Mouse (Mus musculus) right cerebral cortex, postnatal 4 days (tissue): ENCODE measurements around the gene Gnb2.

Experiments
- DNase-seq: peaks from one replicate; pipeline ENCODE4 v3.0.0-alpha.2; 2022

Gnb2 gene

DNA sequence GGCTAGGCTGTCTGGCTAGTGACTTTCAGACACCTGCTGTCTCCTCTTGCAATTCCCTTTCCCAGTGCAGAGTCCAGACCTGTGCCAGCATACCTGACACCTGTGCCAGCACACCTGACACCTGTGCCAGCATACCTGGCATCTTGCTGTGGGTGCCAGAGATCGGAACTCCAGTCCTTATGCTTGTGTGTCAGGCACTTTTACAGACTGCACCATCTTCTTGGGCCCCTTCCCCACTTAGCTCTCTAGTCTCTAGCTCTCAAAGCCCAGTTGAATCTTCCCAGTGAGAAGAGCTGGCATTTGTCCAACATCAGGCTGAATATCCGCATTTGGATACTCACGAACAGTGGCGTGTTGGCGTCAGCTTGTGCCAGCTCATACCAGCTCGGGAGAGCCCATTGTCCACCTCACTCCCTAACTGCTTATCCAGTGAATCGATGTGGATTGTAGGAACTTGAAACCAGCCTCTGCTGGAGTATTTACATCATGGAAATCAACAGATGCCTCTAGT lies 6.0 kb upstream of the Gnb2 start:
- peak; percentile 33 for DNase-seq

DNA sequence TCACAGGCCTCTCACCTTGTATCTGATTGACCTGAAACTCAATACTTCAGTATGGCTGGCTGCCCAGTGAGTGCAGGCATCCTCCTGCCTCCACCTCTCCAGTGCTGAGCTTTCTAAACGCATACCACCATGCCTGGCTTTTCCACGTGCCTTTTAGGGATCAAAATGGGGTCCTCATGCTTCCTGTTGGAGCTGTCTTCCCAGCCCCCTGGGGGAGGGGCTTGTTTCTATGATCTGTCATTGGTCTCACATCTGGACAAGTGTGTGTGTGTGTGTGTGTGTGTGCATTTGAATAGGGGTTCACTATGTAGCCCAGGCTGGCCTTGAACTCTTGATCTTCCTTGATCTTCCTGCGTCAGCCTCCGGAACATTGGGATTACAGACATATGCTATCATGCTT lies 4.2 kb upstream of the Gnb2 start:
- DNase-seq: no peak

GRCm38 (mm10) chr5:137535318-137535717 lies 2.0 kb upstream of the Gnb2 start:
- DNase-seq: no peak

DNA sequence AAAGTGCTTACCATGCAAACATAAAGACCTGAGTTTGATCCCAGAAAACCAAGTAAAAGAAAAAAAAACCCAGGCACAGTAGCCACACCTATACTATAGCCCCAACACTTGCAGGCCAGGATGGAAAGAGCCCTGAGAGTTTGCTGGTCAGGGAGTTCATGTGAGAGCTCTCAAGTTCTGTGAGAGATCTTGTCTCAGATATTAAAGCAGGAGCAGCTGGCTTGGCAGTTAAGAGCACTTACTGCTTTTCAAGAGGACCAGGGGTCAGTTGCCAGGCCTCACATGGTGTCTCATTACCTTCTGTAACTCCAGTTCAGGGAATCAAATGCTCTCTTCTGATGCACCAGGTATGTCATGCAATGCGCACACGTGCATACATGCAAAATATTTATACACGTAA lies 1.5 kb upstream of the Gnb2 start:
- no peak for DNase-seq

DNA sequence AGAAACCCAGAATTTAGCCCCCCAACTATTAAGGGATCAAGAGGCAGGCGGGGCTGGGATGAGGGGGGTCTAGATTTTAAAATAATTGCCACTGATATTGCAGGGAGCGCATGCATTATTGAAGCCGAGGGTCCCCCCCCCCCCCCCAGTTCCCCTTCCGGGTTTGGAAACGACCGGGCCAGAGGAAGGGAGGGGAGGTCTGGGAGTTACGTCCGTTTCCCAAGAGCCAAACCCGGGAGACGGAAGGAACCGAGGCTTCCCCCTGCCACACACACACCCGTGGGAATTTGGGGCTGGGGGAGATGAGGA lies 548 bp downstream of the Gnb2 start:
- no peak for DNase-seq

GRCm38 (mm10) chr5:137532131-137532807 lies 1.0 kb downstream of the Gnb2 start:
- DNase-seq: no peak

DNA sequence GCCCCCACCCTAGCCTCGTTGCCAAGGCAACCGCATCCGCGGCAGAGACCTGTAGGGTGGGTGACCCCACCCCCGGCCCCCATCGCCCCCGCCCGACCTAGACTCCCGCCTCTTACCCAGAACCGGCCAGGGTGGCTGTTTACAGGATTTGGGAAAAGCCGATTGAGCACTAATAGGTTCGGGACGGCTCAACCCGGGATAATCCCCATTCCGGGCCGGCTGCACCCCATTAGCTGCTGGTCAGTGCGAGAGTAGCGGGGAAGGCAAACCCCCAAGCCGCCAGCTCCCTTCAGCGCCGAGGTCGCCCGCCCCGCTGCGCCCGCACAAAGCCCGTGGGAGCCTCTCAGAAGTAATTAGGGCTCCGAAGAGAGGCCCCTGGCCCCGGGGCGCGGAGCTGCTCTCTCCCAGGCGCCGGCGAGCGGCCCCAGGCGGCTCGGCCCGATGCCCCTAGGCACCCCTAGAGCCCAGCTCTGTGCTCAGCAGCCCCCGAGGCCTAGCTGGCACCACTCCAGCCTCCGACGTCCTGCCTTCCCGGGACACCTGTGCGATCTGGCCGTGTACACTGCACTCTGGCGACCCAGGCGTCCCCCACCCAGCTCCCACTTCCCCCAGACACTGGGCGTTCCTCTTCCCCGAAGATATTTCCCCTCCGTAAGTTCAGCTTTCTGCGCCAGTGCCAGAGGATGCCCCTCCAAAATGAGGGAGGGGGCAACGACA lies 1.7 kb downstream of the Gnb2 start:
- peak; percentile 81 for DNase-seq

DNA sequence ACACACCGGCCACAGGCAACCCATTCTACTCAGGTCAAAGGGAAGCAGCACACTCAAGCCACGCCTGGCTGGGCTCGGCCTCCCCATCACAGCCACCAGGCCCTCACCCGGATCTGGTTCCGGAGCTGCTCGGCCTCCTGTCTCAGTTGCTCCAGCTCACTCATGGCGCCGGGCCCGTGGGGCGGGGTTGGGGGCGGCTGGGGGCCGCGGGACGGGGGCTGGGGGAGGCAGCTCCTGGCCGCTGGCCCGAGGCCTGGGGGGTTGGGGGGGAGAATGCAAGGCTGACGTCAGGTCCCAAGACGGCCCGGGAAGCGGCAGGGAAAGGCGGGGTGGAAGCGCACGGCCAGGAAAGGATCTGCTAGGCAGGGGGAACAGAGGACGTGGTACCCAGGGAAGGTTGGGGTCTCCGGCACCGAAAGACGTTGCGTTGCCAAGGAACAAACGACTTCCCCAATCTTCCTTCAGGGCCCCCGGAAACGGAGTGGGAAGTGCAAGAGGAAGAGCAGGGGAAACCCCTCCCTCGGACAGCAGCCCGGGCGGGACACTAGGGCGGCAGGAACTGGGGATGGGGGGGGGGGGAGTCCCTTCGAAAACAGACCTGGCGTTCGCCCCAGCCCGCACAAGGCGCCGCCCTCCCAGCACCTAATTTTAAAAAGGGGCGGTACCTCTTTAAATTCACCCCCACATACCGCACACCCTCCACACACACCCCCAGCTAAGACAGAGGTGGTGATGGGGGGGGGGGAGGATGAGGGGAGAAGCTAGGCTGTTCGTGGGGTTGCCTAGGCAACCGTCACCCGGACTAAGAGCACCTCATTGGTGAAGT lies 2.5 kb downstream of the Gnb2 start:
- peak; percentile 73 for DNase-seq

- DNase-seq: no peak
Observed at GRCm38 (mm10) chr5:137530075-137530474, 3.2 kb downstream of the Gnb2 start.

DNA sequence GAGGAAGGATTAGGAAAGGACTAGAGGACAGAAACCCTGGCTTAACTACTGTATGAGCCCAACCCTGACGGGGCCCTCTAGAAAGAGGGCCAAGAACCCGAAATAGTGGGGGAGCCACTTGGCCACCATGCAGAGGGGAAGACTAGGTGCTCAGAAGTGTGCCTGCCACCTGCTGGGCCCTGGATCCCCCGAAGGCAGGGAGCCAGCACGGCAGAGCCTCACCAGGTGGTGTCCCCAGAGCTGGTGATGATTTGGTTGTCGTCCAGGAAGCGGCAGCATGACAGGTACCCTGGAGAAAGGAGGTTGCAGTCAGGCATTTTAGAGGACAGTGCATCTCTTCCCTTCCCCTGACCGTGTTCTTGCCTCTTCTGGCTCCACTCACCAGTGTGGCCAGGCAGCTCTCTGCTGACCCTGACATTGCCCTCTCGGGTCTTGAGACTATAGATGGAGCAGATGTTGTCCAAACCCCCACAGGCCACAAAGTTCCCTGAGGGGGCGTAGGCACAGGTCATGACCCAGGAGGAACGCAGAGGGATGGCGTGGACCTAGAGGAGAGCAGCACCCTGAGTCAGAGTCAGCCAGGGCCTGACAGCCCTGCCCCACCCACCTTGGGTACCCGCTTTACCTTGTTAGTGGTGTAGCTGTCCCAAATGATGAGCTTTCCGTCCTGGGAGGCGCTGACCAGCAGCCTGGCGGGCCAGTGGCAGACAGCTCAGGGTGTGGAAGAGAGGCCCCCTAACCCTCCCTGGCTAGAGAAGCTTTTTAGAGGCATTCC lies 3.9 kb downstream of the Gnb2 start:
- no peak for DNase-seq

DNA sequence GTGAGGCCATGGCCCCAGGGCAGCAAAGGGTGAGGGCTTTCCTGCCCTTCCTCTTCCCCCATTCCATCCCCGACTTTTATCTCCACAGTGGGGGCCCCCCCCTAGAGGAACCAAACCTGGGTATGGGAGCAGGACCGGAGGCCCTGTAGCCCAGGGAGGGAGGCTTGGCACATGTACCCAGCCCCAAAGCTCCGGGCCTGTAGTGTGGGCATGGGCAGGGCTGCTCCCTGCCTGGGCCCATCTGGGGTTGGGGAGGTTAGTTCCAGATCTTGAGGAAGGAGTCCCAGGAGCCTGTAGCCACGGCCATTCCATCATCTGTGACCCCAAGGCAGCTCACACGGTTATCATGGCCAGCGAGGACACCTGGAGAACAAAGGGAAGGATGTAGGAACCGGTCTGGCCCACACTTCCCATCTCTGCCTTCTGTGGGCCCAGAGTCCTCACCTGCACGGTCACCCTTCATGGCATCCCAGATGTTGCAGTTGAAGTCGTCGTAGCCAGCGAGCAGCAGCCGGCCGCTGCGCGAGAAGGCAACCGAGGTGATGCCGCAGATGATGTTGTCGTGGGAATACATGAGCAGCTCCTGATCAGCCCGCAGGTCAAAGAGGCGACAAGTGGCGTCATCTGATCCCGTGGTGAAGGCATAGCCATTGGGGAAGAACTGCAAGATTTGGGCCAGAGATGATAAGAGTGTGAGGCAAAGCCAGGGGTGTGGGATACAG lies 4.9 kb downstream of the Gnb2 start:
- no peak for DNase-seq

- no peak for DNase-seq
Observed at GRCm38 (mm10) chr5:137527413-137527812, 5.9 kb downstream of the Gnb2 start.

GRCm38 (mm10) chr5:137526192-137526936 lies 6.9 kb downstream of the Gnb2 start:
- no peak for DNase-seq

DNA sequence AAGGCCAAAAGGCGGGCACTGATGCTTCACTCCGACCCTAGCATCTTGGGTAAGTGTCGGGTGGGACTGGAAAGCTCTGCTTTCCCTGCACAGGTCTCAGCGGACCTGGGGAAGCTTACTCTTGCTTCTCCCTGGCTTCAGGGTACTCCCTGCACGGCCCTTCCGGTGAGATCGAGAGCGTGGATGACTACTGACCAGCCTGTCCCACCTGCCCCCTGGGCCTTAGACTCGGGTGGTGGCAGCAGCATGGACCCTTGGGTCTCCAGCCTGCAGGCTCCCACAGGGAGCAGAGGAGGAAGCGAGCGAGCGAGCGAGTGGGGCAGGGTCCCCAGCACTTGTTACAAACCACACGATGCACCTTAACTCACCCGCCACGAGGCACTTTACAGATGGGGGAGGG lies 7.8 kb downstream of the Gnb2 start:
- no peak for DNase-seq

- DNase-seq: no peak
Observed at GRCm38 (mm10) chr5:137524671-137525070, 8.6 kb downstream of the Gnb2 start.

GRCm38 (mm10) chr5:137524251-137524515 lies 9.1 kb downstream of the Gnb2 start:
- DNase-seq: no peak

DNA sequence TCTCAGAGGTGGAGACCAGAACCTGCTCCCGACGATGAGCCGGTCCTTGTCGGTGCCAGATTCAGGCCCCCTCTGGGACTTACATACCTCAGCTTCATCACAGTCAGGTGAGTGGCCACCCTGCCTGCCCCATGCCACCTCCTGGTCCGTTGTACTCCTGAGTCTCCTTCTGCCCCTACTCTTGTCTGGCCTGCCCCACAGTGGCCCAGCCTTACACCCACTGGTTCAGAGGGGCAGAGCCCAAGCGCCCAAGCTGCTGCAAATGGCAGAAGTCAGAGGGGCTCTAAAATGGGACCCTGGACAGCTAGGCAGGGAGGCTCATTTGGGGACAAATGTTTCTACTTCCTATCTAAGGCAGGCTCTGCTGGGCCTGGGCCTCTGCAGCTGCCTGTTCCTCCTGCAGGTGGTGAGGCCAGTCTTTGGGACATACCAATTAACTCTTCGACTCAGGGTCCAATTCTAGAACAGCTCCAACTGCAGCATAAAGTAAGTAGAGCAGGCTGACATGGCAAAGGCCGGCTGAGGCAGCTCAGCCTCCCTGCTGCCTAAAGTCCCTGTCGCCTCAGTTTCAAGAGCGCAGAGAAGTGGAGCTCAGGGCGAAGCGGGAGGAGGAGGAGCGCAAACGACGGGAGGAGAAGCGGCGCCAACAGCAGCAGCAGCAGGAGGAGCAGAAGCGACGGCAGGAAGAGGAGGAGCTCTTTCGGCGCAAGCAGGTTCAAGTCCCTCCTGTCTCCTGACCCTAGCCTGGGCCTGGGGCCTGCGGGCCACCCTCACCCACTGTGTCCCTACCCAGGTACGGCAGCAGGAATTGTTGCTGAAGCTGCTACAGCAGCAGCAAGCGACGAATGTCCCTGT lies 9.7 kb downstream of the Gnb2 start:
- no peak for DNase-seq

DNA sequence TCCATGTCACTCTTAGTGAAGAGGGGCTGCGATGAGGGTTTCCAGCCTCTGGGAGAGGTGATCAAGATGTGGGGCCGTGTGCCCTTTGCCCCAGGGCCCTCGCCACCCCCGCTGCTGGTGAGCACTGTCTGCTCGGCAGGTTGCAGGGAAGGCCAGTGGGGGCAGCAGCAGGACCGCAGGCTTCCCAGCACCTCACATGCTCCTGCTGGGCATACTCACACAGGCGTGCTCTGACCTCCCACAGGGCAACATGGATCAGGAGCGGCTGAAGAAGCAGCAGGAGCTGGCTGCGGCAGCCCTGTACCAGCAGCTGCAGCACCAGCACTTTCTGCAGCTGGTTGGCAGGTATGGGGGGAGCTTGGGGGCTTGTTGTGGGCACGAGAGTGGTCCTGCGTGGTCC lies 10.6 kb downstream of the Gnb2 start:
- DNase-seq: no peak

GRCm38 (mm10) chr5:137521861-137522260 lies 11.4 kb downstream of the Gnb2 start:
- no peak for DNase-seq

DNA sequence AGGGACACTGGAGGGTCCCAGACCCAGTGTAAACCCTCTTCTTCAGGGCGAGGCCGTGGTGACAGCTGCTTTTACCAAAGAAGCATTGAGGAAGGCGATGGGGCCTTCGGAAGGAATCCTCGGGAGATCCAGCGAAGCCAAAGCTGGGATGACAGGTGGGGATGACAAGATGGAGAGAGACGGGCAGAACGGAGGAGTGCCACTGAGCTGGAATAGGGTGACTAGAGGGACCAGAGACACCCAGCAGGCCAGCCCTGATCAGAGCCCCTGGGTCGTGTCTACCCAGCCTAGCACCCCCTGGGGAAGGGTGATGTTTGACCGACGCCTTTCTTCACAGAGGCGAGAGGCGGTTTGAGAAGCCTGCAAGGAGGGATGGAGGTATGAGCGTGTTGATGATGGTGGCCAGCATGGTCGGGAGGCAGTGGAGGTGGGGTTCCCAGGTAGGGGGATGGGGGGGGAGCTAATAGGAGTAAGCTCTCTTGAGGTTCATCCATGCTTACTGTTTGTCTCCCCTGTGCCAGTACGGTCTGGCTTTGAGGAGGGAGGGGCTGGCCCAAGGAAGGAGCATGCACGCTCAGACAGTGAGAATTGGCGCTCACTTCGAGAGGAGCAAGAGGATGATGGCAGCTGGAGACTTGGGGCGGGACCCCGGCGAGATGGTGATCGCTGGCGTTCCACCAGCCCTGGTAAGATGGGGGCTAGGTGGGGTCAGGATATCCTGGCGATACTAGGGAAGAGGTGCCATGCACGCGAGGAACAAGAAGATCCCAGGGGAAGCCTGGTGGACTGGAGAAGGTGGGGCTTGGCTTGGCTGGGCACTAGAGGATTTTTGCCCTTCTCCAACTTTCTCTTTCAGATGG lies 13.4 kb downstream of the Gnb2 start:
- no peak for DNase-seq
